Mouse (Mus musculus) hematopoietic multipotent progenitor cell, adult 10-12 weeks (in vitro differentiated cells): ENCODE results near the gene Slc16a3. TPM values are rescaled to one million over a fixed set of nuclear protein-coding genes. Genes with fewer than 3 reads are reported as not detected.

ENCODE experiments used
- polyA plus RNA-seq: library from polyadenylated mRNA; stranded (reverse); fragments of >175 nt; gene quantifications from 2 replicates; pipeline ENCODE4 v1.2.3, GENCODE M21; 2012; ENCODE audit warnings: low replicate concordance

Slc16a3 gene
- 12.0 and 55.9 TPM in 2 replicates for polyA plus RNA-seq

GRCm38 (mm10) chr11:120948328-120948727 lies at the start of gene Slc16a3:
TSS of gene Slc16a3 (plus strand) at chr11:120948480.

GRCm38 (mm10) chr11:120932564-120933398 lies 15.5 kb upstream of the Slc16a3 start, which contains the start of gene Ccdc57:
TSS of gene Ccdc57 (minus strand) at chr11:120932872.

GRCm38 (mm10) chr11:120990951-120991526 lies 42.8 kb downstream of the Slc16a3 start, which contains the start of gene Csnk1d:
TSS of gene Csnk1d (minus strand) at chr11:120991330.

Other genes with a start within 250 kb of the Slc16a3 start
- 30.9 and 103 TPM in 2 replicates for gene Cenpx, start 234.7 kb upstream of the Slc16a3 start, polyA plus RNA-seq
- 32.9 and 53.7 TPM in 2 replicates for gene Lrrc45, start 234.6 kb upstream of the Slc16a3 start, polyA plus RNA-seq
- 5.3 and 8.2 TPM in 2 replicates for gene Rac3, start 227.0 kb upstream of the Slc16a3 start, polyA plus RNA-seq
- 20.4 and 47.0 TPM in 2 replicates for gene Dcxr, start 221.2 kb upstream of the Slc16a3 start, polyA plus RNA-seq
- 7.5 and 8.2 TPM in 2 replicates for gene Cbr2, start 216.4 kb upstream of the Slc16a3 start, polyA plus RNA-seq
- gene Hmga1b, start 185.7 kb upstream of the Slc16a3 start, polyA plus RNA-seq = 196 and 300 TPM in 2 replicates
- 32.8 and 46.1 TPM in 2 replicates for gene Rfng, start 164.3 kb upstream of the Slc16a3 start, polyA plus RNA-seq
- 27.5 and 29.8 TPM in 2 replicates for gene Gps1, start 164.2 kb upstream of the Slc16a3 start, polyA plus RNA-seq
- 78.0 and 102 TPM in 2 replicates for gene Dus1l, start 152.1 kb upstream of the Slc16a3 start, polyA plus RNA-seq
- 64.1 and 156 TPM in 2 replicates for gene Fasn, start 123.9 kb upstream of the Slc16a3 start, polyA plus RNA-seq
- 0.75 and 0.80 TPM in 2 replicates for gene Ccdc57, start 15.6 kb upstream of the Slc16a3 start, polyA plus RNA-seq
- 96.2 and 114 TPM in 2 replicates for gene Csnk1d, start 42.9 kb downstream of the Slc16a3 start, polyA plus RNA-seq
- 34.8 and 96.3 TPM in 2 replicates for gene Cd7, start 90.9 kb downstream of the Slc16a3 start, polyA plus RNA-seq
- 0.05 TPM in 1 of 2 replicates, not detected in the other for gene Sectm1b, start 115.1 kb downstream of the Slc16a3 start, polyA plus RNA-seq
- 0.35 TPM in 1 of 2 replicates, not detected in the other for gene Sectm1a, start 132.7 kb downstream of the Slc16a3 start, polyA plus RNA-seq
- gene Tex19.2, start 170.2 kb downstream of the Slc16a3 start, polyA plus RNA-seq = not detected in 2 replicates
- not detected in 2 replicates for gene Tex19.1, start 197.7 kb downstream of the Slc16a3 start, polyA plus RNA-seq
- gene Uts2r, start 211.8 kb downstream of the Slc16a3 start, polyA plus RNA-seq = not detected in 2 replicates